In the genomic region with DNA sequence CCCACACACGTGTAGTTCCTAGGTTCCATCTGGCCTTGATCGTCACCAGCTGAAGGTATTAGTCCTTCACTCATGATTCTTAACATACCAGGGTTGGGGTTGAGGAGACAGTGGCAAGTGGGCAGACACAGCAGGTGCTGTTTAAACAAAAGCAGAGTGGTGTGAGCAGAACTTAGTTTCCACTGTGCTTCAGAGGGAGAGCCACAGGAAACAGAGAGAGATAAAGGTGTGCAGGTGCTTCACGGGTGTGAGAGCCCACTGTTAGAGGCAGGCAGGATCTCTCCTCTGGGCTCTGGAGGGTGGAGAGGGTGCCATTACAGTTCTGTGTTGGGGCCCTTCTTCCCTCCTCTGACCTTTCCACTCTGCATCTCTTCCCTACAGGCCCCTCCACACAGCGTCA, we compare ENCODE assay signal across 14 mouse cellular contexts.
"Had no signal": no experiment of that assay in that cellular context is flagged by ENCODE, and none has a peak within 500 bp of the region (broad histone marks: within the 10 kb centered on the region; RNA-seq: fewer than 3 reads in every experiment).

No protein-coding gene starts in this region.

- H3K9ac ChIP-seq: liver, embryonic 13.5 days; midbrain, embryonic 13.5 days had no signal

- H3K4me3 ChIP-seq: liver, embryonic 13.5 days; megakaryocyte, embryonic 14.5 days; midbrain, embryonic 10.5 days; midbrain, embryonic 13.5 days had no signal

- H3K4me1 ChIP-seq: liver, embryonic 13.5 days; midbrain, embryonic 10.5 days had no signal

- H3K27me3 ChIP-seq: liver, embryonic 13.5 days; midbrain, embryonic 13.5 days had no signal

- H3K9me3 ChIP-seq: liver, embryonic 13.5 days; megakaryocyte, embryonic 14.5 days; midbrain, embryonic 10.5 days; midbrain, embryonic 13.5 days had no signal

- H3K4me2 ChIP-seq: liver, embryonic 13.5 days; midbrain, embryonic 13.5 days had no signal

- DNase-seq: kidney, adult 18-20 months; kidney, adult 9 months; kidney, postnatal 14 days; kidney, postnatal 4 days; layer of hippocampus, adult 9-11 months; liver, embryonic 13.5 days; lung, adult 2 months; right cerebral cortex, postnatal 14 days; right cerebral cortex, postnatal 4 days had no signal

- H3K27ac ChIP-seq: liver, embryonic 13.5 days; midbrain, embryonic 10.5 days; midbrain, embryonic 13.5 days had no signal

- ATAC-seq: intestine, embryonic 16.5 days; midbrain, embryonic 13.5 days; midbrain, embryonic 16.5 days had no signal

- H3K36me3 ChIP-seq: liver, embryonic 13.5 days had no signal
